Mouse (Mus musculus) liver, adult 2 months (tissue): Measurements from ENCODE around the gene Kcnq1. TPM values are rescaled to one million over a fixed set of nuclear protein-coding genes. Genes with fewer than 3 reads are reported as not detected.
A peak's percentile ranks its signal among the peaks of the same experiment; 100 is the strongest.

Experiments
- DNase-seq: peaks from one replicate; pipeline ENCODE4 v3.0.0-alpha.2; 2011; ENCODE audit warnings: low read depth, low spot score; ENCODE audit errors: extremely low read depth
- H3K27ac ChIP-seq: fragments of 200-500 bp; replicated peaks from 2 replicates; pipeline ENCODE4 v1.5.1; 2012; ENCODE audit warnings: low read depth, mild to moderate bottlenecking, control low read depth, inconsistent platforms, low read length; ENCODE audit not compliant: insufficient read depth
- H3K27me3 ChIP-seq: fragments of 200-500 bp; 2 replicates; pipeline ENCODE4 v1.6.1; 2012; ENCODE audit warnings: mild to moderate bottlenecking, moderate library complexity, low read length, inconsistent platforms; ENCODE audit not compliant: control insufficient read depth, insufficient read depth
- H3K36me3 ChIP-seq: fragments of 200-500 bp; 2 replicates; pipeline ENCODE4 v1.6.1; 2012; ENCODE audit warnings: low read length, inconsistent platforms; ENCODE audit not compliant: control insufficient read depth, insufficient read depth
- H3K4me1 ChIP-seq: fragments of 200-500 bp; 2 replicates; pipeline ENCODE4 v1.6.1; 2011; ENCODE audit warnings: low read length; ENCODE audit not compliant: control insufficient read depth, insufficient read depth
- H3K4me3 ChIP-seq: fragments of 200-500 bp; 2 replicates; pipeline ENCODE4 v1.5.1; 2011; ENCODE audit warnings: low read depth, mild to moderate bottlenecking, control low read depth, low read length, moderate library complexity; ENCODE audit not compliant: insufficient read depth
- H3K79me2 ChIP-seq: fragments of 200-500 bp; 2 replicates; pipeline ENCODE4 v1.6.1; 2012; ENCODE audit warnings: inconsistent platforms, mild to moderate bottlenecking, low read length, moderate library complexity; ENCODE audit not compliant: control insufficient read depth, insufficient read depth
- H3K9ac ChIP-seq: fragments of 200-500 bp; 2 replicates; pipeline ENCODE4 v1.6.1; 2012; ENCODE audit warnings: low read depth, mild to moderate bottlenecking, control low read depth, inconsistent platforms, low read length
- CTCF ChIP-seq: fragments of 200-500 bp; IDR thresholded peaks from 2 replicates; pipeline ENCODE4 v1.5.1; 2011; ENCODE audit warnings: low read depth, low read length, control low read depth
- POLR2A ChIP-seq: fragments of 200-500 bp; IDR thresholded peaks from 2 replicates; pipeline ENCODE4 v1.6.1; 2011; ENCODE audit warnings: low read length, control low read depth; ENCODE audit not compliant: insufficient read depth; ENCODE audit errors: extremely low read depth
- WGBS: fragments of 180-500 bp; shearing (Covaris S2); methylation state at CpG from one replicate; pipeline ENCODE4 v1.1.7; 2018; 5-methylcytosine and 5-hydroxymethylcytosine counted together
- polyA plus RNA-seq: library from polyadenylated mRNA; depleted of rRNA; stranded (reverse); fragments of >200 nt; gene quantifications from 2 replicates; pipeline ENCODE4 v1.2.3, GENCODE M21; 2012
- total RNA-seq: library from RNA; depleted of rRNA; stranded (reverse); fragments of >200 nt; gene quantifications from 2 replicates; pipeline ENCODE4 v1.2.3, GENCODE M21; 2014

The Kcnq1 gene
- total and polyA plus RNA-seq, 2 experiments = 1.3 to 2.5 TPM

GRCm38 (mm10) chr7:143357831-143358230, 251.7 kb downstream of the Kcnq1 start:
- no peaks in the 10 kb centered on the region for H3K27me3 ChIP-seq
- DNase-seq = no peak
- no peak overlapping the region for H3K27ac ChIP-seq
- no peaks in the 10 kb centered on the region for H3K36me3 ChIP-seq
- no peaks in the 10 kb centered on the region for H3K79me2 ChIP-seq
- H3K9ac ChIP-seq = no peak overlapping the region
- no peak overlapping the region for H3K4me3 ChIP-seq
- H3K4me1 ChIP-seq = peaks cover 16% of the 10 kb centered on the region
- 84% methylated on average over 4 of the region's 4 CpGs for WGBS
- TF ChIP-seq POLR2A = no peak
- no peak for TF ChIP-seq CTCF

DNA sequence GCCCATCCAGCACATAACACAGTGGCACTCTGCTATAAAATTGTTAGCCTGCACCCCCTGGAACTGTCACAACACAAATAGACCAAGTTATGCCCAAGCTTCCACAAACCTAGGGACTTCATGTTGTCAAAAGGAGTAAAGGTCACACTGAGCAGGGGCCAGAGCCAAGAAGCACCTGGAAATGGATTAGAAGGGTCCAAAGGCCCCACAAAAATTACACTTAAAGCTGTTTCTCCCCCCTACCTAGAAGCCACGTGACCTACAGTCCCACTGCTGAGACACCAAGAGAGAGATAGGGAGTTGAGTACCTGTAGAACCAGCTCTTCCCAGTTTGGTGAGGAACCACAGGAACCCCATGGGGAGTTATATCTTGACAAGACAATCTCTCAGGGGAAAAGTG, 253.6 kb downstream of the Kcnq1 start:
- no peaks in the 10 kb centered on the region for H3K36me3 ChIP-seq
- 39% methylated on average over 1 of the region's 1 CpGs for WGBS
- no peak overlapping the region for H3K9ac ChIP-seq
- no peaks in the 10 kb centered on the region for H3K27me3 ChIP-seq
- peaks cover 19% of the 10 kb centered on the region for H3K4me1 ChIP-seq
- H3K79me2 ChIP-seq = no peaks in the 10 kb centered on the region
- peak; percentile 71 for DNase-seq
- H3K4me3 ChIP-seq = no peak overlapping the region
- TF ChIP-seq CTCF (no peak), POLR2A (no peak)
- H3K27ac ChIP-seq = no peak overlapping the region

GRCm38 (mm10) chr7:143360776-143361175, 254.6 kb downstream of the Kcnq1 start:
- Histone ChIP-seq H3K4me3 (no peak overlapping the region), H3K27ac (no peak overlapping the region), H3K36me3 (no peaks in the 10 kb centered on the region), H3K9ac (no peak overlapping the region), H3K27me3 (no peaks in the 10 kb centered on the region), H3K4me1 (peaks cover 21% of the 10 kb centered on the region), H3K79me2 (no peaks in the 10 kb centered on the region)
- DNase-seq = peak; percentile 89
- TF ChIP-seq CTCF (no peak), POLR2A (no peak)
- WGBS = 34% methylated on average over 5 of the region's 5 CpGs

- Histone ChIP-seq H3K27me3 (no peaks in the 10 kb centered on the region), H3K4me1 (peaks cover 23% of the 10 kb centered on the region), H3K9ac (no peak overlapping the region), H3K4me3 (no peak overlapping the region), H3K36me3 (no peaks in the 10 kb centered on the region), H3K27ac (no peak overlapping the region), H3K79me2 (no peaks in the 10 kb centered on the region)
- TF ChIP-seq POLR2A = no peak
- no peak for DNase-seq
- WGBS = 96% methylated on average over 7 of the region's 7 CpGs
Measured at GRCm38 (mm10) chr7:143364092-143364832, 258.1 kb downstream of the Kcnq1 start.

DNA sequence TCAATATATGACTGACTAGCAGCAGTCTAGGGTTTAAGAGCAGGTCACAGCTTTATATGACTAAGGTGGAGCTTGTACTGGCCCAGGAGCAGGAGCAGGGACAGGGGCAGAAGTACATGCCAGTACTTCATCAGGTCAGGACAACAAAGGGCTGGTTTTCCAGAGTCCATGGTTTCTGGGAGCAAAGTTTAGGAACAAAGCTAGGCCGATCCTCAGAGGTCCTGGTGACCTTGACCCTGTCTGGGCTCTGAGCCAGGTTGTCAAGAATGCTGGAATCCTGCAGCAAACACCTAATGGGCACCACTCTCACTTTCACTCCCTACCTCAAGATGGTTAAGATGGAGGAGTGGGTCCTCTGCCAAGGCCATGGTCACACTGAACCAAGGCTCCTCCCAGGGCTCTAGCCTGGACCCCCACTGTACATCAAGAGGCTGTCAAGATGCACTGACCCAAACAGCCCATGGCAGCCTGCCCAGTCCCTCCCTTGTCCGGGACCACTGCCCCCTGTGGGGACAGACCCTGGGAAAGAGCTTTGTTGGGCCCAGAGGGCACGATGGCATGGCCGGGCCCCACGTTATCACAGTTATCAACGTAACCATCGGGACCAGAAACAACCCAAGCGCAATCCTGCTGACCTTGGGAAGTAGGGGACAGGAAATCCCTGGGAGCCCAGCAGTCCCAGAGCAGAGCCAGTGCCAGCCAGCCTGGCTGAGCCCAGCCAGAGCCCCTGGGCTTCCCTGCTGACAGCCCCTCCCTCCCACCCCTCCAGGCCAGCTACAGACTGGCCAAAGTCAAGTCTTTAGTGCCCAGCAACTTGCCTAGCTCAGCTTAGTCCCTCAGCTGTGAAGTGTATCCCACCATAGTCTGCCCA, 259.0 kb downstream of the Kcnq1 start:
- H3K4me3 ChIP-seq = no peak overlapping the region
- no peaks in the 10 kb centered on the region for H3K36me3 ChIP-seq
- H3K79me2 ChIP-seq = no peaks in the 10 kb centered on the region
- peak; percentile 77 for DNase-seq
- TF ChIP-seq POLR2A (no peak), CTCF (no peak)
- 52% methylated on average over 8 of the region's 8 CpGs for WGBS
- peaks cover 15% of the 10 kb centered on the region for H3K4me1 ChIP-seq
- H3K9ac ChIP-seq = no peak overlapping the region
- H3K27me3 ChIP-seq = no peaks in the 10 kb centered on the region
- no peak overlapping the region for H3K27ac ChIP-seq
